In genomic region chr10:13565080-13565448, GRCm38 (mm10) we compare ENCODE assay signal across 8 mouse cellular contexts. TPM values are rescaled to one million over a fixed set of nuclear protein-coding genes. Genes with fewer than 3 reads are reported as not detected.
DNase-seq lines count a peak whose midpoint lies in the region; ATAC-seq lines count a peak whose summit lies in the region.

No protein-coding gene starts in this region.

- H3K4me2 ChIP-seq in heart, embryonic 12.5 days: peak overlapping the region; percentile 70
- peak overlapping the region; percentile 72 for H3K4me2 ChIP-seq in hindbrain, embryonic 16.5 days (ENCODE audit: low read length)
- H3K4me2 ChIP-seq in midbrain, embryonic 11.5 days: peak overlapping the region; percentile 32

- no peaks in the 10 kb centered on the region for H3K27me3 ChIP-seq in heart, embryonic 12.5 days (replicated peaks)
- 0 out of 2 replicates have a peak, but pooled peaks cover 5% of the 10 kb centered on the region for H3K27me3 ChIP-seq in embryonic facial prominence, embryonic 10.5 days (replicated peaks; ENCODE audit: low read depth, poor library complexity, severe bottlenecking)
- H3K27me3 ChIP-seq in hindbrain, embryonic 16.5 days (replicated peaks; ENCODE audit: control insufficient read depth, insufficient read depth, low read length): no peaks in the 10 kb centered on the region
- no peaks in the 10 kb centered on the region for H3K27me3 ChIP-seq in midbrain, embryonic 11.5 days (ENCODE audit: control insufficient read depth, insufficient read depth, low read length)

- peaks cover 34% of the 10 kb centered on the region for H3K36me3 ChIP-seq in heart, embryonic 12.5 days
- peaks cover 39% of the 10 kb centered on the region for H3K36me3 ChIP-seq in embryonic facial prominence, embryonic 10.5 days (replicated peaks)
- H3K36me3 ChIP-seq in hindbrain, embryonic 16.5 days (ENCODE audit: control insufficient read depth, insufficient read depth, low read length): no peaks in the 10 kb centered on the region
- no peaks in the 10 kb centered on the region for H3K36me3 ChIP-seq in midbrain, embryonic 11.5 days (ENCODE audit: control insufficient read depth, insufficient read depth, low read length)

- no peak for DNase-seq in heart, adult 18-20 months
- no peak for DNase-seq in embryonic facial prominence, embryonic 10.5 days (ENCODE audit: low spot score)
- DNase-seq in midbrain, embryonic 11.5 days (ENCODE audit: low spot score, missing footprints): no peak
- DNase-seq in left cerebral cortex, postnatal 36 days (ENCODE audit: low spot score in 2 of 2): no peak
- no peak for DNase-seq in thymus, postnatal 36 days

- ATAC-seq in heart, embryonic 12.5 days (ENCODE audit: insufficient number of reproducible peaks, low FRiP score): no peak
- ATAC-seq in hindbrain, embryonic 16.5 days: no peak
- no peak for ATAC-seq in midbrain, embryonic 11.5 days (ENCODE audit: low FRiP score)
- no peak for ATAC-seq in cerebellum, adult (ENCODE audit: insufficient number of reproducible peaks, low FRiP score, low TSS enrichment)

- 56% methylated on average over 8 of the region's 8 CpGs for WGBS in heart, embryonic 12.5 days
- 46% methylated on average over 8 of the region's 8 CpGs for WGBS in embryonic facial prominence, embryonic 10.5 days
- WGBS in hindbrain, embryonic 16.5 days: 53% methylated on average over 8 of the region's 8 CpGs
- WGBS in midbrain, embryonic 11.5 days: 69% methylated on average over 8 of the region's 8 CpGs

- intact Hi-C loops in left cerebral cortex, postnatal 36 days (cut with DNase I): loop anchor here (5.0 kb wide), 2 partner anchors 297 to 402 kb away; partner anchors contain the start of gene Hivep2

- H3K4me1 ChIP-seq in heart, embryonic 12.5 days (replicated peaks): peaks cover 7% of the 10 kb centered on the region; the same call in 1 of the 2 replicates
- H3K4me1 ChIP-seq in embryonic facial prominence, embryonic 10.5 days: peaks cover 5% of the 10 kb centered on the region
- peaks cover 3% of the 10 kb centered on the region for H3K4me1 ChIP-seq in hindbrain, embryonic 16.5 days (ENCODE audit: control insufficient read depth, insufficient read depth, low read depth, low read length)
- no peaks in the 10 kb centered on the region for H3K4me1 ChIP-seq in midbrain, embryonic 11.5 days (ENCODE audit: control insufficient read depth, insufficient read depth, low read length)

- no peak overlapping the region for H3K27ac ChIP-seq in heart, embryonic 12.5 days (ENCODE audit: poor library complexity, severe bottlenecking)
- no peak overlapping the region for H3K27ac ChIP-seq in embryonic facial prominence, embryonic 10.5 days (replicated peaks)
- no peak overlapping the region for H3K27ac ChIP-seq in hindbrain, embryonic 16.5 days (ENCODE audit: low read depth, low read length)
- no peak overlapping the region for H3K27ac ChIP-seq in midbrain, embryonic 11.5 days (ENCODE audit: low read depth, low read length)

- H3K9ac ChIP-seq in heart, embryonic 12.5 days: no peak overlapping the region
- H3K9ac ChIP-seq in hindbrain, embryonic 16.5 days (ENCODE audit: low read depth, low read length): peak overlapping the region; percentile 41; the same call in 1 of the 2 replicates
- H3K9ac ChIP-seq in midbrain, embryonic 11.5 days (ENCODE audit: low read length): no peak overlapping the region

- H3K4me3 ChIP-seq in heart, embryonic 12.5 days: peak overlapping the region; percentile 41
- H3K4me3 ChIP-seq in embryonic facial prominence, embryonic 10.5 days: peak overlapping the region; percentile 44
- peak overlapping the region; percentile 33 for H3K4me3 ChIP-seq in hindbrain, embryonic 16.5 days (ENCODE audit: low read length)
- H3K4me3 ChIP-seq in midbrain, embryonic 11.5 days (ENCODE audit: low read depth, low read length): no peak overlapping the region

- no peaks in the 10 kb centered on the region for H3K9me3 ChIP-seq in heart, embryonic 12.5 days (replicated peaks)
- no peaks in the 10 kb centered on the region for H3K9me3 ChIP-seq in embryonic facial prominence, embryonic 10.5 days
- no peaks in the 10 kb centered on the region for H3K9me3 ChIP-seq in hindbrain, embryonic 16.5 days (ENCODE audit: control insufficient read depth, low read length)
- no peaks in the 10 kb centered on the region for H3K9me3 ChIP-seq in midbrain, embryonic 11.5 days (ENCODE audit: control insufficient read depth, low read length)

RNA-seq across cellular contexts. Expression of gene Pex3, which starts 12.1 kb away (rescaled TPM):
- polyA plus RNA-seq in heart, embryonic 12.5 days (2016; fragmentation: Nextera tagmentation; extraction: Ambion mirVana): 20.2 and 20.4 TPM in 2 replicates
- total RNA-seq in heart, adult 18-20 months (2021): 10 to 100 TPM; 20.6 to 21.5 TPM
- 16.3 and 19.8 TPM in 2 replicates for polyA plus RNA-seq in embryonic facial prominence, embryonic 10.5 days (2016; fragmentation: Nextera tagmentation; extraction: Ambion mirVana)
- polyA plus RNA-seq in hindbrain, embryonic 16.5 days (2015; fragmentation: Nextera tagmentation; extraction: Ambion mirVana): 29.5 and 31.0 TPM in 2 replicates
- polyA plus RNA-seq in midbrain, embryonic 11.5 days (2014; fragmentation: Nextera tagmentation; extraction: Ambion mirVana): 27.0 and 28.2 TPM in 2 replicates
- total RNA-seq in left cerebral cortex, postnatal 36 days (2021): 10 to 100 TPM; 25.3 to 27.8 TPM

RNA-seq across cellular contexts. Expression of gene Adat2, which starts 12.4 kb away (rescaled TPM):
- polyA plus RNA-seq in heart, embryonic 12.5 days (2016; fragmentation: Nextera tagmentation; extraction: Ambion mirVana): 2.2 and 3.2 TPM in 2 replicates
- 1 to 10 TPM; 2.7 to 3.2 TPM for total RNA-seq in heart, adult 18-20 months (2021)
- polyA plus RNA-seq in embryonic facial prominence, embryonic 10.5 days (2016; fragmentation: Nextera tagmentation; extraction: Ambion mirVana): 5.2 and 6.1 TPM in 2 replicates
- 1.6 and 1.8 TPM in 2 replicates for polyA plus RNA-seq in hindbrain, embryonic 16.5 days (2015; fragmentation: Nextera tagmentation; extraction: Ambion mirVana)
- polyA plus RNA-seq in midbrain, embryonic 11.5 days (2014; fragmentation: Nextera tagmentation; extraction: Ambion mirVana): 3.1 and 4.9 TPM in 2 replicates
- total RNA-seq in left cerebral cortex, postnatal 36 days (2021): 1 to 10 TPM; 7.9 to 9.8 TPM
